Comparison of ENCODE assay signal across 18 mouse cellular contexts in the genomic region with DNA sequence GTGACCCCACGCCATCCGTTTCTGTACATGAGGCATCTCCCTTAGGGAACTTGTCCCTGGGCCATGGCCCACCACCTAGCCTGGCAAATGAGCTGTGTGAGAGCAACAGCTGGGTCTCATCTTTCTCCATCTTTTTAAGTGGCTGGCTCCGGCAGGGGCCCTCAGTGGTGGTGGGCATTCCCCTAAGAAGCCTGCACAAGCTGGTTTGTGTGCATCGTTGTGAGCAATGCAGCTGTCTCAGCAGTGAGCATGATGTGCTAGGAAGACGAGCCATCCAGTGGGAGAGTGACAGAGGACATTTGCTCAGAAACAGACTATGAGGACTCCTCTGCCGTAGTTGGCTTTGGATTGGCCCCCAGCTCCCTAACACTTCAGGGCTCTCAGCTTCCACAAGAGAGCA.
DNase-seq lines count a peak whose midpoint lies in the region; ATAC-seq lines count a peak whose summit lies in the region.
"Had no signal": no experiment of that assay in that cellular context is flagged by ENCODE, and none has a peak within 500 bp of the region (broad histone marks: within the 10 kb centered on the region; RNA-seq: fewer than 3 reads in every experiment).

No protein-coding gene starts in this region.

- H3K9ac ChIP-seq in heart, embryonic 15.5 days = no peak overlapping the region
- H3K9ac ChIP-seq in lung, embryonic 15.5 days = no peak overlapping the region
- no peak overlapping the region for H3K9ac ChIP-seq in embryonic facial prominence, embryonic 13.5 days
- no peak overlapping the region for H3K9ac ChIP-seq in limb, embryonic 11.5 days (ENCODE audit: low read length)
- H3K9ac ChIP-seq: hindbrain, embryonic 14.5 days had no signal

- no peaks in the 10 kb centered on the region for H3K9me3 ChIP-seq in heart, embryonic 15.5 days (replicated peaks)
- no peaks in the 10 kb centered on the region for H3K9me3 ChIP-seq in lung, embryonic 15.5 days
- no peaks in the 10 kb centered on the region for H3K9me3 ChIP-seq in embryonic facial prominence, embryonic 13.5 days
- no peaks in the 10 kb centered on the region for H3K9me3 ChIP-seq in limb, embryonic 11.5 days (ENCODE audit: control insufficient read depth, low read length)

- no peak overlapping the region for H3K4me3 ChIP-seq in heart, embryonic 15.5 days
- no peak overlapping the region for H3K4me3 ChIP-seq in lung, embryonic 15.5 days
- no peak overlapping the region for H3K4me3 ChIP-seq in embryonic facial prominence, embryonic 13.5 days
- no peak overlapping the region for H3K4me3 ChIP-seq in limb, embryonic 11.5 days (ENCODE audit: low read depth, low read length)
- H3K4me3 ChIP-seq: erythroblast, embryonic 14.5 days had no signal

- H3K27ac ChIP-seq in heart, embryonic 15.5 days = peak overlapping the region; percentile 4; the same call in 1 of the 2 replicates
- peak overlapping the region; percentile 91 for H3K27ac ChIP-seq in lung, embryonic 15.5 days
- H3K27ac ChIP-seq in embryonic facial prominence, embryonic 13.5 days = peak overlapping the region; percentile 58
- peak overlapping the region; percentile 64 for H3K27ac ChIP-seq in limb, embryonic 11.5 days (replicated peaks; ENCODE audit: low read depth, low read length)
- H3K27ac ChIP-seq: hindbrain, embryonic 14.5 days had no signal

- H3K36me3 ChIP-seq in heart, embryonic 15.5 days = no peaks in the 10 kb centered on the region
- H3K36me3 ChIP-seq in lung, embryonic 15.5 days = no peaks in the 10 kb centered on the region
- H3K36me3 ChIP-seq in embryonic facial prominence, embryonic 13.5 days = no peaks in the 10 kb centered on the region
- H3K36me3 ChIP-seq in limb, embryonic 11.5 days (ENCODE audit: control insufficient read depth, insufficient read depth, low read length) = no peaks in the 10 kb centered on the region

- no peak for DNase-seq in heart, adult 11 months
- no peak for DNase-seq in lung, adult 18-20 months
- peak; percentile 32 for DNase-seq in limb, embryonic 11.5 days (ENCODE audit: low spot score)
- no peak for DNase-seq in spleen, postnatal 36 days (ENCODE audit: low spot score in 2 of 2)
- no peak for DNase-seq in gastrocnemius, postnatal 4 days (ENCODE audit: low spot score in 2 of 2)
- DNase-seq: adrenal gland, postnatal 36 days; cerebellum, adult 2 months; kidney, adult 18-20 months; layer of hippocampus, postnatal 36 days; left cerebral cortex, postnatal 4 days; right cerebral cortex, adult 18-20 months; thymus, adult 18-20 months had no signal

- H3K4me2 ChIP-seq in heart, embryonic 15.5 days = 0 out of 2 replicates have a peak overlapping the region, but pooled peaks have one; percentile 7
- H3K4me2 ChIP-seq in lung, embryonic 15.5 days = peak overlapping the region; percentile 18; the same call in 1 of the 2 replicates
- peak overlapping the region; percentile 35 for H3K4me2 ChIP-seq in embryonic facial prominence, embryonic 13.5 days
- H3K4me2 ChIP-seq in limb, embryonic 11.5 days (ENCODE audit: low read depth, severe bottlenecking) = peak overlapping the region; percentile 27; the same call in 1 of the 2 replicates
- H3K4me2 ChIP-seq: hindbrain, embryonic 14.5 days had no signal

- no peak for ATAC-seq in heart, embryonic 15.5 days (replicated peaks; ENCODE audit: insufficient number of reproducible peaks, insufficient read depth, low FRiP score, low read depth)
- peak; percentile 63; the same call in 1 of the 2 replicates for ATAC-seq in lung, embryonic 15.5 days (ENCODE audit: borderline replicate concordance, extremely low read depth, low FRiP score, low TSS enrichment)
- no peak for ATAC-seq in embryonic facial prominence, embryonic 13.5 days (ENCODE audit: insufficient number of reproducible peaks, insufficient read depth, low FRiP score, low TSS enrichment, low read depth)
- no peak for ATAC-seq in limb, embryonic 11.5 days (ENCODE audit: insufficient number of reproducible peaks, low FRiP score, low TSS enrichment, low read depth)
- ATAC-seq: forebrain, embryonic 16.5 days had no signal

- peaks cover 84% of the 10 kb centered on the region for H3K27me3 ChIP-seq in heart, embryonic 15.5 days
- no peaks in the 10 kb centered on the region for H3K27me3 ChIP-seq in lung, embryonic 15.5 days
- H3K27me3 ChIP-seq in embryonic facial prominence, embryonic 13.5 days = peaks cover 4% of the 10 kb centered on the region; the same call in 1 of the 2 replicates
- no peaks in the 10 kb centered on the region for H3K27me3 ChIP-seq in limb, embryonic 11.5 days (ENCODE audit: control insufficient read depth, insufficient read depth, low read length)

- H3K4me1 ChIP-seq in heart, embryonic 15.5 days (replicated peaks) = peaks cover 28% of the 10 kb centered on the region
- H3K4me1 ChIP-seq in lung, embryonic 15.5 days = peaks cover 48% of the 10 kb centered on the region
- H3K4me1 ChIP-seq in embryonic facial prominence, embryonic 13.5 days = peaks cover 66% of the 10 kb centered on the region
- peaks cover 47% of the 10 kb centered on the region for H3K4me1 ChIP-seq in limb, embryonic 11.5 days (ENCODE audit: control insufficient read depth, insufficient read depth, low read length)

- WGBS in heart, embryonic 15.5 days = 40% methylated on average over 6 of the region's 6 CpGs
- WGBS in lung, embryonic 15.5 days = 29% methylated on average over 6 of the region's 6 CpGs
- 26% methylated on average over 6 of the region's 6 CpGs for WGBS in embryonic facial prominence, embryonic 13.5 days
- 18% methylated on average over 6 of the region's 6 CpGs for WGBS in limb, embryonic 11.5 days

Comparison
In these comparisons a context has a peak if more than half of its experiments do, and no peak if none do; other contexts are left out.
1. H3K27ac ChIP-seq: peak in every context shown above with its lines; median percentile 91 in lung, embryonic 15.5 days; 64 in limb, embryonic 11.5 days; 58 in embryonic facial prominence, embryonic 13.5 days; 4 in heart, embryonic 15.5 days.